ENCODE assay signal across 8 mouse cellular contexts in the genomic region with DNA sequence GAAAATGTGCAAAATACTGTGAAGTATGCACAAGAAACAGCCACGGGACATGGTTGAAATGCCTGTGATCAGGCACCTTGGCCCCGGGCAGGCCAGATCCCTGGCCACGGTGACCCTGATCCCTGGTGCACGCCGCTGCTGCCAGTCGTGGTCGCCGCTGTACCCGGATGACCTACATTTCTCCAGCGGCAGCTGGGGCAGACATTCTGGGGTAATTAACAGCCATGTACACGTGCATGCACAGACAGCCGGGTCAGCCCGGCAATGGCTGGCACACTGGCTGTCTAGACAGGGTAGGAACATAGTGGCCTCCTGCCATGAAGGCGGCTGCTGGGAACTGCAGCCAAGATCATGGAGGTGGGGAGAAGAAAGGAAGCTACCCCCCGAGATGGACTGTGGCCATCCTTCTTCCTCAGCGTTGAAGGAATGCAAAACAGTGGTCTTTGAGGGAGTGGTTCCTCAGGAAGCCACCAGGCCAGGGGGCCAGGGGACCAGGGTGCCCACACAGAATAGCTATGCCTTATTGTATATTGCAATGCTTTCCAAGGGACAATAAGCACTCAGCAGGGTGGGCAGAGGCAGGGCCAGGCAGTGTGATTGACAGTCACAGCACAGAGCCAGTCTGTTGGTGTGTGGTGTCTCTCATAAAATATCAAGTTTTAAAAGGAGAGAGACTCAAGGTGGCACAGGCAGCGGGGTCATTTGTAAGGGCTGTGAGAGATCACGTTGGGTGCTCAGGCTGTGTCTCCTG.
DNase-seq lines count a peak whose midpoint lies in the region; ATAC-seq and TF ChIP-seq lines count a peak whose summit lies in the region.

No protein-coding gene starts in this region.

- H3K9me3 ChIP-seq in heart, embryonic 11.5 days (replicated peaks; ENCODE audit: control insufficient read depth, low read length), result no peaks in the 10 kb centered on the region
- H3K9me3 ChIP-seq in limb, embryonic 14.5 days (ENCODE audit: control insufficient read depth, low read length), result no peaks in the 10 kb centered on the region

- no peak for ATAC-seq in heart, embryonic 11.5 days (replicated peaks; ENCODE audit: insufficient number of reproducible peaks, low FRiP score, low TSS enrichment)
- ATAC-seq in limb, embryonic 14.5 days (ENCODE audit: low FRiP score, low read depth), result 0 out of 2 replicates have a peak, but pooled peaks have one; percentile 59

- H3K36me3 ChIP-seq in heart, embryonic 11.5 days (ENCODE audit: control insufficient read depth, insufficient read depth, low read length), result no peaks in the 10 kb centered on the region
- H3K36me3 ChIP-seq in limb, embryonic 14.5 days (ENCODE audit: control insufficient read depth, insufficient read depth, low read length), result no peaks in the 10 kb centered on the region

- H3K27me3 ChIP-seq in heart, embryonic 11.5 days (ENCODE audit: control insufficient read depth, insufficient read depth, low read length), result peaks cover 4% of the 10 kb centered on the region
- no peaks in the 10 kb centered on the region for H3K27me3 ChIP-seq in limb, embryonic 14.5 days (ENCODE audit: control insufficient read depth, insufficient read depth, low read length)

- DNase-seq in heart, adult 18-20 months, result peak; percentile 44 to 54
- DNase-seq in cerebellum, adult 9-11 months, result peak; percentile 14
- peak; percentile 42 for DNase-seq in gastrocnemius, adult 18-20 months (ENCODE audit: low spot score)
- peak; percentile 74 for DNase-seq in kidney, adult 18-20 months
- DNase-seq in limb, embryonic 14.5 days (ENCODE audit: low spot score), result peak; percentile 48
- peak; percentile 66 for DNase-seq in right cerebral cortex, postnatal 4 days
- DNase-seq in MN1 (ENCODE audit: low spot score), result no peak

- no peaks in the 10 kb centered on the region for H3K4me1 ChIP-seq in heart, embryonic 11.5 days (ENCODE audit: control insufficient read depth, insufficient read depth, low read length)
- H3K4me1 ChIP-seq in limb, embryonic 14.5 days (ENCODE audit: control insufficient read depth, insufficient read depth, low read length), result peaks cover 12% of the 10 kb centered on the region

- H3K27ac ChIP-seq in heart, embryonic 11.5 days (ENCODE audit: low read depth, low read length), result no peak overlapping the region
- H3K27ac ChIP-seq in limb, embryonic 14.5 days (replicated peaks; ENCODE audit: low read depth, low read length), result peak overlapping the region; percentile 39; the same call in 1 of the 2 replicates

- TF ChIP-seq POLR2A in limb, embryonic 14.5 days (IDR thresholded peaks at IDR 0.05; ENCODE audit: borderline replicate concordance, extremely low read depth, insufficient read depth, insufficient read length), result no peak

- no peak overlapping the region for H3K4me3 ChIP-seq in heart, embryonic 11.5 days (ENCODE audit: low read depth, low read length)
- H3K4me3 ChIP-seq in limb, embryonic 14.5 days (replicated peaks; ENCODE audit: low read length), result no peak overlapping the region

- 83% methylated on average over 18 of the region's 18 CpGs for WGBS in heart, embryonic 11.5 days (ENCODE audit: insufficient replicate concordance)
- WGBS in limb, embryonic 14.5 days, result 60% methylated on average over 18 of the region's 18 CpGs

- H3K9ac ChIP-seq in heart, embryonic 11.5 days (ENCODE audit: low read depth, low read length), result no peak overlapping the region
- H3K9ac ChIP-seq in limb, embryonic 14.5 days (ENCODE audit: low read depth, low read length, severe bottlenecking), result peak overlapping the region; percentile 8; the same call in 1 of the 2 replicates

- H3K4me2 ChIP-seq in heart, embryonic 11.5 days, result no peak overlapping the region
- no peak overlapping the region for H3K4me2 ChIP-seq in limb, embryonic 14.5 days (replicated peaks; ENCODE audit: low read depth, low read length, severe bottlenecking)
